Mouse (Mus musculus): ENCODE results near the gene Slc25a45.

The Slc25a45 gene

GRCm38 (mm10) chr19:5840086-5840889 is 37.3 kb upstream of the Slc25a45 start:
- DNase-seq (ENCODE audit: low read depth, low spot score) = no peak

GRCm38 (mm10) chr19:5840890-5841388 is 36.7 kb upstream of the Slc25a45 start:
- no peak for DNase-seq (ENCODE audit: low read depth, low spot score)

- DNase-seq (ENCODE audit: low read depth, low spot score) = no peak
These were observed 36.1 kb upstream of the Slc25a45 start for GRCm38 (mm10) chr19:5841389-5841946.

GRCm38 (mm10) chr19:5841999-5842784 is 35.4 kb upstream of the Slc25a45 start:
- DNase-seq (ENCODE audit: low read depth, low spot score) = peak; percentile 56

GRCm38 (mm10) chr19:5842785-5843730 is 34.5 kb upstream of the Slc25a45 start:
- no peak for DNase-seq (ENCODE audit: low read depth, low spot score)

GRCm38 (mm10) chr19:5843781-5844691 is 33.6 kb upstream of the Slc25a45 start:
- DNase-seq (ENCODE audit: low read depth, low spot score) = no peak

GRCm38 (mm10) chr19:5844831-5845318 is 32.7 kb upstream of the Slc25a45 start:
- no peak for DNase-seq (ENCODE audit: low read depth, low spot score)

GRCm38 (mm10) chr19:5845319-5846135 is 32.1 kb upstream of the Slc25a45 start:
- DNase-seq (ENCODE audit: low read depth, low spot score) = peak; percentile 96

GRCm38 (mm10) chr19:5846154-5846553 is 31.5 kb upstream of the Slc25a45 start:
- peak; percentile 41 for DNase-seq (ENCODE audit: low read depth, low spot score)

GRCm38 (mm10) chr19:5846557-5847305 is 30.9 kb upstream of the Slc25a45 start:
- DNase-seq (ENCODE audit: low read depth, low spot score) = peak; percentile 91

GRCm38 (mm10) chr19:5847306-5847796 is 30.3 kb upstream of the Slc25a45 start:
- no peak for DNase-seq (ENCODE audit: low read depth, low spot score)

GRCm38 (mm10) chr19:5848032-5848825 is 29.4 kb upstream of the Slc25a45 start:
- DNase-seq (ENCODE audit: low read depth, low spot score) = peak; percentile 28

- peak; percentile 58 for DNase-seq (ENCODE audit: low read depth, low spot score)
These were observed 28.6 kb upstream of the Slc25a45 start for GRCm38 (mm10) chr19:5848826-5849672.

GRCm38 (mm10) chr19:5849843-5850527 is 27.6 kb upstream of the Slc25a45 start:
- DNase-seq (ENCODE audit: low read depth, low spot score) = peak; percentile 93

GRCm38 (mm10) chr19:5850860-5851259 is 26.7 kb upstream of the Slc25a45 start:
- no peak for DNase-seq (ENCODE audit: low read depth, low spot score)
